Mouse (Mus musculus): Measurements from ENCODE around the gene Il1r1.

GRCm38 (mm10) chr1:40179031-40179430 lies 45.8 kb upstream of the Il1r1 start:
- TF ChIP-seq CTCF (IDR thresholded peaks at IDR 0.05; ENCODE audit: borderline replicate concordance, extremely low read depth, insufficient read depth, insufficient read length) (no peak), POLR2A (IDR thresholded peaks at IDR 0.05; ENCODE audit: borderline replicate concordance, extremely low read depth, insufficient read depth, insufficient read length, poor library complexity, severe bottlenecking) (no peak)

Measured in brain, embryonic 14.5 days (tissue).